Mouse (Mus musculus): ENCODE measurements around the gene Osbp2.

Gene Osbp2

DNA sequence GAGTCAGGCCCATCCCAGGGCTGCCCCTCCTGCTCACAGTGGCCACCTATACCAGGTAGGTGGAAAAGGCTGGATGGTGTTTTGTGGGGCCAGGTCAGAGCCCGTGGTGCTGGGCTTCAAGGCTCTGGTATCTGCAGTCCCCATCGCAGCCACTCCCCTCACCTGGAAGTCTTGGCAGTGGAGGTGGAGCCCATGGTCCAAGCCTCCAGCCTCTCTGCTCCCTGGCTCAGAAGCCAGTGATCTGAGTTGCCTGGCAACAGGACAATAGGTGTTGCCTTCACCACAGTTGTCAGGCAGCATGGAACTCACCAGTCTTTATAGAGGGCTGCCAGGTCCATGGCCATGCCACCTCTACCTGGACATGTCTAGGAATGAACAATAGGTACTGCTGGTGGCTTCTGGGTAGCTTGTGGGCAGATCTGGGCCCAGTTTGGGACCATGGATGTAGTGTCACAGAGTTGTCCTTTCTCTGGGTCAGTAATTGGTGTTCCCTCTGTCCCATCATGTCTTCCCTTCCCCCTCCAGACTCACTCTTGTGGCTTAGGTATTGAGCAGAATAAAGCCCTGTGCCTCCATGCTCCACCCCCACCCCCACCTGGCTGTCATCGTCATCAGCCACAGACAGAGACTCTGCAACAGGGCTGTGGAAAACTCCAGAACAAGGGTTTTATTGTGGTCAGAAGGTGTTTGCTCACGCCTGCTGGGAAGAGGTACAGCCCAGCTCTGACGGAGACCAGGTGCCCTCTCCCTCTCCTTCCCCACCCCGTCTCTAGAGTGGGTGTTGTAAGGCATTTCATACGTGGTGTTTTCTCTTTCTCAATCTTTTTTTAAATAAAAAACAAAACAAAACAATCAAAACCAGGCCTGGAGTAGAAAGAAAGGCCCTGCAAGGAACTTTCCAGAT, 160.4 kb downstream of the Osbp2 start:
- no peak for DNase-seq (ENCODE audit: low spot score in 2 of 2)

- DNase-seq (ENCODE audit: low spot score in 2 of 2), result no peak
Measured at GRCm38 (mm10) chr11:3697441-3697840, 166.3 kb downstream of the Osbp2 start.

GRCm38 (mm10) chr11:3696086-3696616, 167.6 kb downstream of the Osbp2 start:
- DNase-seq (ENCODE audit: low spot score in 2 of 2), result no peak

DNA sequence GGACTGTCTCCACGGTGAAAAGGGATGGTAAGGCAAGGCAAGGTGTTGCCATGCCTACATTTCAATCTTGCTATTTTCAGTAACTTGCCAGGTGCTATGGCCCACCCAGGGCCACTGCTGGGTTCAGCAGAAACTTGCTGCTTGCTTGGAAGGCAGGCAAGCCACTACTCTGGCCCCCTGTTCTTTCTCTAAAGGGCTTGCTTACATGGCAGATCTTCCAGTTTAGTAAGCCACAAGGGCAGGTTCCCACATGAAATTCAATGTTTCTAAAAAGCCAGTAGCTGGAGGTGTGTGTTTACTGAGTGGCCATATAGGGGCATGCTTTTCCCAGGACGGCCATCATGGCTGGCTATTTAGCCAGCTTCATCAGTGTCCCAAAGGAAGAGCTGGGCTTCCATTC, 172.0 kb downstream of the Osbp2 start:
- no peak for DNase-seq (ENCODE audit: low spot score in 2 of 2)

DNA sequence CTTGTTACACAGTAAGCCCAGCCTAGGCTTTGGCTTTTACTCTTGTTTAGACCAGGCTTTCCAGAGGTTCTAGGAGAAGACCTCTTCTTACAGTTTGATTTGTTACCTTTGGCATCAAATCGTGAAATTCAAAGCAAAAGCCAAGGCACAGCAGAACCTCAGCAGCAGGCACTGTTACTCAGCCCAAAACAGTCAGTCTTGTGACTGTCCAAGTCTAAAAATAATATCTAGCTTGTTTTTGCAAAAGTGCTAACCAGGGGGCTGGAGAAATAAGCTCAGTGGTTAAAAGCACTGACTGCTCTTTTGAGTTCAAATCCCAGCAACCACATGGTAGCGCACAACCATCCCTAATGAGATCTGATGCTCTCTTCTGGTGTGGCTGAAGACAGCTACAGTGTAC, 176.8 kb downstream of the Osbp2 start:
- DNase-seq (ENCODE audit: low spot score in 2 of 2), result no peak

DNA sequence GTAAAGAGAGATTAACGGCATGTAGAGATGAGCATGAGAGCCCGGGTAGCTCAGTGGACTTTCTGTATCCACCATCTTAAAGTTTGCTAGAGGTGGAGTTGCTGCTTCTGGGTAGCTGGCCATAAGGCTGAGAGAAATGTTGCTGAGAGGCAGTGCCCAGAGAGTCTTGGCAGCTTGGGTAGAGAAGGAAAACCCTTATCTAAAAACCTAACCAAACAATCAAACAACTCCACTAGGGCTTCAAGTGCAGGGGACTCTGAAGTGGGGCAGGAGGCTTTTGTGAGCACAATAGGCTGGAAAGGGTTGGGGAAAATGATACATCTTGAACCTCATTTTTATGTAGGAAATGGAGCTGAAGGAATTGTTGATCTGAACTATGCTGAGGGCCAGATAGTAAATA, 177.4 kb downstream of the Osbp2 start:
- no peak for DNase-seq (ENCODE audit: low spot score in 2 of 2)

DNA sequence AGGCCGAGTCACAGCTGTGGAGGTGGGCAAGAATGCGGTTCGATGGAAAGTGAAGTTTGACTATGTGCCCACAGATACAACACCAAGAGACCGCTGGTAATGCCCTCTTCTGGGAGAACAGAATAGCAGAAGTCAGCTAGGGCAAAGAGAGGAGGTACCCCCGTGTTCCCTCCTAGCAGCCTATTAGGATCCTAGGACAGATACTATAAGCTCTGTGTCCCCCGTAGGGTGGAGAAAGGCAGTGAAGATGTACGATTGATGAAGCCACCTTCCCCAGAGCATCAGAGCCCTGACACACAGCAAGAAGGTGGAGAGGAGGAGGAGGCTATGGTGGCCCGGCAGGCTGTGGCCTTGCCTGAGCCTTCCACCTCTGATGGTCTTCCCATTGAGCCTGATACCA, 178.3 kb downstream of the Osbp2 start:
- DNase-seq (ENCODE audit: low spot score in 2 of 2), result no peak

DNA sequence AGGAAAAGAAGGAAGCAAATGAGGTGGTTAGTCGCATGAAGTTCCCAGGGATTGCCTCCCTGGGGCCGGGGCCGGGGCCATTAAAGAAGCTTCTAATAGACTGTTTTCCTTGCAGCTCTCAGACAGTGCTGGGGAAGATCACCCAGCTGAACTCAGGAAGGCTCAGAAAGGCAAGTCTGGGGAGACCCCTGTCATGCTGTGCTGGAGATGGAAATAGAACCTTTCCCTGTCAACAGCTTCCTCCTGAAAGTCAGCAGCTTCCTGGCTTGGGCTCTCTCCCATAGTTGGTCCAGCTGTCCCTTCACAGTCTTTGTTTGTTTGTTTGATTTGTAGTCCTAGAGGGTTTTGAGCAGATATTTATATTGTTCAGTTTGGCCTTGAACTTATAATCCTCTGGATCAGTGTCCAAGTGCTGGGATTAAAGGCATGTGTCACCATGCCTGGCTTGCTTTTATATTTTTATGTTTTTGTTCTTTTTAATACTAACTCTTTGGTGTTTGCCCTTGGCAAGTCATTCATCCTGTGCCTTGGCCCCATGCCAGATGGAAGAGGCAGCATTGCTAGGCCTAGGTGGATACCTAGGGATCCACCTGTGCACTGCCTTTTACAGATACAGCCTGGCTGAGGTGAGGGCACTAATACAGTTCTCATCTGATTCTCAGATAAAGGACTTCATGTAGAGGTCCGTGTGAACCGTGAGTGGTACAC, 178.8 kb downstream of the Osbp2 start:
- no peak for DNase-seq (ENCODE audit: low spot score in 2 of 2)

GRCm38 (mm10) chr11:3684232-3684631, 179.5 kb downstream of the Osbp2 start:
- DNase-seq (ENCODE audit: low spot score in 2 of 2), result no peak

DNA sequence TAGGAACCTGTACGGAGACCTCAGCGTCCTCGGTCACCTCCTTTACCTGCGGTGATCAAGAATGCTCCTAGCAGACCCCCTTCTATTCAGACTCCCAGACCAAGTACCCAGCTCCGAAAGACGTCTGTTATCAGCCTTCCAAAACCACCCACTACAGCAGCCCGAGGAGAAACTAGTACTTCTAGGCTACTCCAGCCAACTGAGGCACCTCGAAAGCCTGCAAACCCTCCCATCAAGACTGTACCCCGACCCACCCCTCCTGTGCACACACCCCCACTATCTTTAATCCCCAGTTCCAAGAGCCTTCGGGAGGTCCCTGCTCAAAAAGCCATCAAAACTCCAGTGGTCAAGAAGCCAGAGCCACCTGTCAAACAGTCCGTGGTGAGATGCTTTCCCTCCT, 180.0 kb downstream of the Osbp2 start:
- DNase-seq (ENCODE audit: low spot score in 2 of 2), result no peak

GRCm38 (mm10) chr11:3679771-3680170, 183.9 kb downstream of the Osbp2 start:
- DNase-seq (ENCODE audit: low spot score in 2 of 2), result no peak

- DNase-seq (ENCODE audit: low spot score in 2 of 2), result no peak
Measured at GRCm38 (mm10) chr11:3677204-3677603, 186.5 kb downstream of the Osbp2 start.

DNA sequence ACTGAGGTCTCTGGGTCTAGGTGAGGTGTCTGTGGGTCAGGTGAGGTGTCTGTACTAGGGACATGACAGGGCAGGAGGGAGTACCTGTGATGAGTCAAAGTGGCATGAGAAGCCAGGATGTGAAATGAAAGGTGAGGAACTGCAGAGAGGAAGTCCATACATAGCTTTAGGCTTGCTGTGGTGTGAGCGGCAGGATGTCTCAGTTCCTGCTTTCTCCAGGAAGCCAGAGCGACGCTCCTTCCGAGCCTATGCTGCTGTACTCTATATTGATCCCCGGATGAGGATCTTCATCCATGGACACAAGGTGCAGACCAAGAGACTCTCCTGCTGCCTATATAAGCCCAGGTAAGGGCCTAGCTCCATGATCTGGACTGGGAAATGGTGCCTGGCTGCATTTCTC, 187.3 kb downstream of the Osbp2 start:
- DNase-seq (ENCODE audit: low spot score in 2 of 2), result no peak

- no peak for DNase-seq (ENCODE audit: low spot score in 2 of 2)
Measured at GRCm38 (mm10) chr11:3674545-3674944, 189.2 kb downstream of the Osbp2 start.

DNA sequence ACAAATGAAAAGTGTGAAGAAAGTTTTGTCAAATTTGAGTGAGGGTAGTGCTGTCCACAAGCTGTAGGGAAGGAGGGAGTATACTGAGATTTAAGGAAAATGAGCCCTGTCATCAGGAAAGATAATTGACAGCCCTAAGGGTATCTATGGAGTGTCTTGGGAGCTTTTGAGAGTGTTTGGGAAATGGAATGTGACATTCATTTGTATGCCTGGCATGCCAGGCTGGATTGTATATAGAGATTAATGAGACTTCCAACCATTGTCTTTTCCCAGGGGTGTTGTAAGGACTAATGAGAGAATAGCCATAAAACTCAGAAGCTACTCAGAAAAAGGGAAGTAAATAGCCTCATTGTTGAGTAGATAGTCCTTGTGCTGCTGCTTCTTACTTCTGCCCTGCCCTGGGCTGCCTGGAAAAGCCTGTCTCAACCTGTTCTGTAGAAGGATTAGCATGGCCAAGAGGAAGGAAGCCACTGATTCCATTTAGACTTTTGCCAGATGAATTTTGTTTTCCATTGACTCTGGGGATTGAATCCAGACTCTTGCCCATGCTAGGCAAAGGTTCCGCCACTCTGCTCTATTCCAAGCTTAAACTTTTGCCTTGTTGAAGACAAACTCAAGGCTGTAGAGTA, 192.6 kb downstream of the Osbp2 start:
- no peak for DNase-seq (ENCODE audit: low spot score in 2 of 2)

- no peak for DNase-seq (ENCODE audit: low spot score in 2 of 2)
Measured at GRCm38 (mm10) chr11:3669849-3670248, 193.9 kb downstream of the Osbp2 start.

- DNase-seq (ENCODE audit: low spot score in 2 of 2), result no peak
Measured at GRCm38 (mm10) chr11:3668768-3669167, 194.9 kb downstream of the Osbp2 start.

GRCm38 (mm10) chr11:3667506-3667905, 196.2 kb downstream of the Osbp2 start:
- no peak for DNase-seq (ENCODE audit: low spot score in 2 of 2)

GRCm38 (mm10) chr11:3661964-3662363, 201.7 kb downstream of the Osbp2 start:
- DNase-seq (ENCODE audit: low spot score in 2 of 2), result no peak

Measured in frontal cortex, postnatal 14 days (tissue).